Mouse (Mus musculus) neutrophil, adult 5-6 weeks (primary cell): ENCODE data around the gene Gm28048. TPM values are rescaled to one million over a fixed set of nuclear protein-coding genes. Genes with fewer than 3 reads are reported as not detected.

Experiments used
- ATAC-seq: fragments of 151-379, 151-347 bp; 2 replicates; pipeline ENCODE4 v1.8.0; 2017; ENCODE audit warnings: mild to moderate bottlenecking, moderate TSS enrichment; ENCODE audit not compliant: insufficient number of reproducible peaks, poor library complexity, low FRiP score, severe bottlenecking; ENCODE audit errors: extremely low read depth
- total RNA-seq: library from RNA; stranded (forward); fragments of 200-1000 nt; gene quantifications from 2 replicates; pipeline ENCODE4 v1.2.3, GENCODE M21; 2017

Gene Gm28048
- total RNA-seq, 1 experiment from 2014 or later, result 43.8 TPM

- ATAC-seq, result no peak
These were observed 189.7 kb downstream of the Gm28048 start for GRCm38 (mm10) chr11:22792149-22792548.

- no peak for ATAC-seq
These were observed 190.2 kb downstream of the Gm28048 start for GRCm38 (mm10) chr11:22791726-22792125.

- ATAC-seq, result no peak
These were observed 194.1 kb downstream of the Gm28048 start for GRCm38 (mm10) chr11:22787833-22788232.

Other genes with a start within 250 kb of the Gm28048 start
- gene B3gnt2, start 121.1 kb downstream of the Gm28048 start, total RNA-seq, result 38.9 and 46.2 TPM in 2 replicates
- gene Zrsr1, start 10.1 kb downstream of the Gm28048 start, total RNA-seq, result 84.1 and 96.7 TPM in 2 replicates
- gene Commd1, start 292 bp upstream of the Gm28048 start, total RNA-seq, result 13.5 and 13.6 TPM in 2 replicates
- 115 and 128 TPM in 2 replicates for gene Cct4, start 8.4 kb upstream of the Gm28048 start, total RNA-seq
- 1.9 and 2.5 TPM in 2 replicates for gene Fam161a, start 25.4 kb upstream of the Gm28048 start, total RNA-seq